Mouse (Mus musculus): ENCODE data around the gene Hhatl. TPM values are rescaled to one million over a fixed set of nuclear protein-coding genes. Genes with fewer than 3 reads are reported as not detected.

Hhatl gene
- total and polyA plus RNA-seq, 3 experiments: not detected

GRCm38 (mm10) chr9:121823051-121823450 lies 30.7 kb upstream of the Hhatl start:
- Histone ChIP-seq H3K9me3 (replicated peaks; ENCODE audit: low read length) (no peaks in the 10 kb centered on the region), H3K27ac (ENCODE audit: insufficient read depth, low read depth) (no peak overlapping the region), H3K9ac (ENCODE audit: insufficient read depth, low read depth) (no peak overlapping the region), H3K4me1 (ENCODE audit: control insufficient read depth in 1 of 2, insufficient read depth in 2 of 2) (0 out of 4 replicates have a peak, but pooled peaks cover 0 to 2% of the 10 kb centered on the region in 2 experiments), H3K4me3 (replicated peaks in 1 of 3; ENCODE audit: low read depth in 2 of 3, low read length in 2 of 3, poor library complexity in 1 of 3) (no peak overlapping the region), H3K36me3 (replicated peaks in 1 of 2; ENCODE audit: control insufficient read depth in 1 of 2, insufficient read depth in 1 of 2, low read length in 1 of 2) (no peaks in the 10 kb centered on the region), H3K4me2 (ENCODE audit: insufficient read depth, low read depth, poor library complexity, severe bottlenecking) (no peak overlapping the region), H3K27me3 (replicated peaks) (peaks cover 59% of the 10 kb centered on the region), H3K79me2 (replicated peaks; ENCODE audit: control insufficient read depth, extremely low read depth, insufficient read depth, poor library complexity, severe bottlenecking) (no peaks in the 10 kb centered on the region)
- dilution Hi-C loops (cut with MboI; ENCODE audit: extremely low pct_ligation_motif_present, extremely low pct_unique_long_range_greater_than_20kb, low sequenced_read_pairs): no loop called here
- no peak for DNase-seq (ENCODE audit: extremely low read depth)
- TF ChIP-seq NELFE (IDR thresholded peaks at IDR 0.05; ENCODE audit: low read depth, low read length) (no peak), CHD2 (IDR thresholded peaks at IDR 0.05; ENCODE audit: low read length) (no peak), USF1 (IDR thresholded peaks at IDR 0.05; ENCODE audit: low read depth, low read length) (no peak), NRF1 (IDR thresholded peaks at IDR 0.05; ENCODE audit: low read depth, low read length) (no peak), CHD1 (IDR thresholded peaks at IDR 0.05; ENCODE audit: low read depth, low read length) (no peak), CTCF (conservative IDR thresholded peaks at IDR 0.05 in 1 of 2, IDR thresholded peaks at IDR 0.05 in 1 of 2; ENCODE audit: low read depth in 2 of 2, low read length in 2 of 2) (no peak), SIN3A (IDR thresholded peaks at IDR 0.05; ENCODE audit: low read length) (no peak), TBP (conservative IDR thresholded peaks at IDR 0.05; ENCODE audit: low read depth, low read length) (no peak), MYC (IDR thresholded peaks at IDR 0.05; ENCODE audit: low read depth, low read length) (no peak), MEF2A (IDR thresholded peaks at IDR 0.05; ENCODE audit: borderline replicate concordance, low read depth, low read length) (no peak), KAT2A (IDR thresholded peaks at IDR 0.05; ENCODE audit: insufficient replicate concordance, low read length) (no peak), POLR2AphosphoS2 (IDR thresholded peaks at IDR 0.05; ENCODE audit: low read depth, low read length) (no peak), MAFK (IDR thresholded peaks at IDR 0.05; ENCODE audit: insufficient replicate concordance, low read length) (no peak), GABPA (IDR thresholded peaks at IDR 0.05; ENCODE audit: insufficient replicate concordance, low read depth, low read length) (no peak)
- in situ Hi-C loops (cut with MboI; ENCODE audit: low pct_ligation_motif_present, low pct_unique_long_range_greater_than_20kb, low sequenced_read_pairs): no loop called here

- in situ Hi-C loops (cut with MboI; ENCODE audit: low pct_ligation_motif_present, low pct_unique_long_range_greater_than_20kb, low sequenced_read_pairs) (no loop called here), dilution Hi-C loops (cut with MboI; ENCODE audit: extremely low pct_ligation_motif_present, extremely low pct_unique_long_range_greater_than_20kb, low sequenced_read_pairs) (no loop called here)
- DNase-seq (ENCODE audit: extremely low read depth): no peak
- Histone ChIP-seq H3K4me2 (ENCODE audit: insufficient read depth, low read depth, poor library complexity, severe bottlenecking) (no peak overlapping the region), H3K36me3 (replicated peaks in 1 of 2; ENCODE audit: control insufficient read depth in 1 of 2, insufficient read depth in 1 of 2, low read length in 1 of 2) (no peaks in the 10 kb centered on the region), H3K79me2 (replicated peaks; ENCODE audit: control insufficient read depth, extremely low read depth, insufficient read depth, poor library complexity, severe bottlenecking) (no peaks in the 10 kb centered on the region), H3K27me3 (replicated peaks) (peaks cover 61% of the 10 kb centered on the region), H3K27ac (ENCODE audit: insufficient read depth, low read depth) (no peak overlapping the region), H3K4me1 (ENCODE audit: control insufficient read depth in 1 of 2, insufficient read depth in 2 of 2) (0 out of 4 replicates have a peak, but pooled peaks cover 0 to 2% of the 10 kb centered on the region in 2 experiments), H3K9ac (ENCODE audit: insufficient read depth, low read depth) (no peak overlapping the region), H3K9me3 (replicated peaks; ENCODE audit: low read length) (no peaks in the 10 kb centered on the region), H3K4me3 (replicated peaks in 1 of 3; ENCODE audit: low read depth in 2 of 3, low read length in 2 of 3, poor library complexity in 1 of 3) (no peak overlapping the region)
- TF ChIP-seq UBTF (IDR thresholded peaks at IDR 0.05; ENCODE audit: low read depth, low read length) (no peak), ZC3H11A (IDR thresholded peaks at IDR 0.05; ENCODE audit: low read depth, low read length) (no peak), SMC3 (IDR thresholded peaks at IDR 0.05; ENCODE audit: low read depth, low read length) (no peak), ZMIZ1 (IDR thresholded peaks at IDR 0.05; ENCODE audit: low read depth, low read length) (no peak), RCOR1 (conservative IDR thresholded peaks at IDR 0.05; ENCODE audit: low read depth, low read length) (no peak), SIN3A (IDR thresholded peaks at IDR 0.05; ENCODE audit: low read length) (no peak), USF2 (conservative IDR thresholded peaks at IDR 0.05; ENCODE audit: low read depth, low read length) (no peak)
Observed at GRCm38 (mm10) chr9:121822585-121822991, 30.3 kb upstream of the Hhatl start.
